Mouse (Mus musculus): ENCODE measurements around the gene B130006D01Rik. TPM values are rescaled to one million over a fixed set of nuclear protein-coding genes. Genes with fewer than 3 reads are reported as not detected.

The B130006D01Rik gene
- 0.18 and 0.31 TPM in 2 replicates for polyA plus RNA-seq (2015; fragmentation: Nextera tagmentation; extraction: Ambion mirVana)

- Histone ChIP-seq H3K4me1 (ENCODE audit: insufficient read depth) (peaks cover 13% of the 10 kb centered on the region), H3K4me2 (ENCODE audit: low read depth, low read length) (no peak within 1 kb of the TSS), H3K9me3 (ENCODE audit: low read length) (no peaks in the 10 kb centered on the region), H3K27ac (ENCODE audit: low read depth) (peak within 1 kb of the TSS; percentile 48; the same call in 1 of the 2 replicates), H3K4me3 (ENCODE audit: low read depth, low read length) (no peak within 1 kb of the TSS), H3K27me3 (ENCODE audit: insufficient read depth, low read length) (no peaks in the 10 kb centered on the region), H3K36me3 (replicated peaks; ENCODE audit: insufficient read depth, low read length) (no peaks in the 10 kb centered on the region), H3K9ac (replicated peaks) (no peak within 1 kb of the TSS)
- ATAC-seq: no peak
- DNase-seq: no peak
- 85% methylated on average over 5 of the region's 5 CpGs for WGBS (ENCODE audit: insufficient replicate concordance)
- TF ChIP-seq EP300 (IDR thresholded peaks at IDR 0.05; ENCODE audit: low read depth): no peak
- no peak for TF ChIP-seq CTCF (IDR thresholded peaks at IDR 0.05; ENCODE audit: low read depth)
These were observed at the start of gene B130006D01Rik for GRCm38 (mm10) chr11:95723287-95723686. B130006D01Rik (plus strand) TSS chr11:95723587.

- H3K4me2 ChIP-seq (ENCODE audit: low read depth, low read length): no peak overlapping the region
- H3K9me3 ChIP-seq (ENCODE audit: low read length): no peaks in the 10 kb centered on the region
- H3K9ac ChIP-seq (replicated peaks): no peak overlapping the region
- H3K27me3 ChIP-seq (ENCODE audit: insufficient read depth, low read length): no peaks in the 10 kb centered on the region
- no peak overlapping the region for H3K4me3 ChIP-seq (ENCODE audit: low read depth, low read length)
- peak; percentile 57 for DNase-seq
- 0 out of 2 replicates have a peak overlapping the region, but pooled peaks have one; percentile 23 for H3K27ac ChIP-seq (ENCODE audit: low read depth)
- peaks cover 57% of the 10 kb centered on the region for H3K36me3 ChIP-seq (replicated peaks; ENCODE audit: insufficient read depth, low read length)
- H3K4me1 ChIP-seq (ENCODE audit: insufficient read depth): peaks cover 2% of the 10 kb centered on the region; the same call in 1 of the 2 replicates
- ATAC-seq: peak; percentile 81
- peak; percentile 69 for TF ChIP-seq EP300 (IDR thresholded peaks at IDR 0.05; ENCODE audit: low read depth)
- TF ChIP-seq CTCF (IDR thresholded peaks at IDR 0.05; ENCODE audit: low read depth): no peak
- 83% methylated on average over 14 of the region's 14 CpGs for WGBS (ENCODE audit: insufficient replicate concordance)
These were observed 47.9 kb upstream of the B130006D01Rik start for GRCm38 (mm10) chr11:95675498-95675897.

GRCm38 (mm10) chr11:95676307-95676706 is 47.1 kb upstream of the B130006D01Rik start:
- DNase-seq (peak; percentile 68), ATAC-seq (no peak)
- Histone ChIP-seq H3K9ac (replicated peaks) (no peak overlapping the region), H3K27me3 (ENCODE audit: insufficient read depth, low read length) (no peaks in the 10 kb centered on the region), H3K27ac (ENCODE audit: low read depth) (0 out of 2 replicates have a peak overlapping the region, but pooled peaks have one; percentile 23), H3K36me3 (replicated peaks; ENCODE audit: insufficient read depth, low read length) (peaks cover 59% of the 10 kb centered on the region), H3K4me2 (ENCODE audit: low read depth, low read length) (no peak overlapping the region), H3K4me3 (ENCODE audit: low read depth, low read length) (no peak overlapping the region), H3K9me3 (ENCODE audit: low read length) (no peaks in the 10 kb centered on the region), H3K4me1 (ENCODE audit: insufficient read depth) (no peaks in the 10 kb centered on the region)
- TF ChIP-seq EP300 (IDR thresholded peaks at IDR 0.05; ENCODE audit: low read depth) (no peak), CTCF (IDR thresholded peaks at IDR 0.05; ENCODE audit: low read depth) (peak; percentile 66)
- WGBS (ENCODE audit: insufficient replicate concordance): 44% methylated on average over 6 of the region's 6 CpGs

- WGBS (ENCODE audit: insufficient replicate concordance): 91% methylated on average over 14 of the region's 14 CpGs
- no peak for TF ChIP-seq CTCF (IDR thresholded peaks at IDR 0.05; ENCODE audit: low read depth)
- no peak for TF ChIP-seq EP300 (IDR thresholded peaks at IDR 0.05; ENCODE audit: low read depth)
- Histone ChIP-seq H3K36me3 (replicated peaks; ENCODE audit: insufficient read depth, low read length) (peaks cover 53% of the 10 kb centered on the region), H3K27ac (ENCODE audit: low read depth) (no peak overlapping the region), H3K4me3 (ENCODE audit: low read depth, low read length) (no peak overlapping the region), H3K9ac (replicated peaks) (no peak overlapping the region), H3K4me2 (ENCODE audit: low read depth, low read length) (no peak overlapping the region), H3K27me3 (ENCODE audit: insufficient read depth, low read length) (no peaks in the 10 kb centered on the region), H3K9me3 (ENCODE audit: low read length) (no peaks in the 10 kb centered on the region), H3K4me1 (ENCODE audit: insufficient read depth) (no peaks in the 10 kb centered on the region)
- no peak for ATAC-seq
- no peak for DNase-seq
These were observed 45.3 kb upstream of the B130006D01Rik start for GRCm38 (mm10) chr11:95677925-95678701.

- WGBS (ENCODE audit: insufficient replicate concordance): 75% methylated on average over 9 of the region's 9 CpGs
- Histone ChIP-seq H3K4me2 (ENCODE audit: low read depth, low read length) (no peak overlapping the region), H3K36me3 (replicated peaks; ENCODE audit: insufficient read depth, low read length) (peaks cover 32% of the 10 kb centered on the region), H3K4me1 (ENCODE audit: insufficient read depth) (peaks cover 2% of the 10 kb centered on the region; the same call in 1 of the 2 replicates), H3K9ac (replicated peaks) (no peak overlapping the region), H3K4me3 (ENCODE audit: low read depth, low read length) (no peak overlapping the region), H3K27ac (ENCODE audit: low read depth) (peak overlapping the region; percentile 55), H3K27me3 (ENCODE audit: insufficient read depth, low read length) (no peaks in the 10 kb centered on the region), H3K9me3 (ENCODE audit: low read length) (no peaks in the 10 kb centered on the region)
- no peak for ATAC-seq
- TF ChIP-seq CTCF (IDR thresholded peaks at IDR 0.05; ENCODE audit: low read depth): no peak
- TF ChIP-seq EP300 (IDR thresholded peaks at IDR 0.05; ENCODE audit: low read depth): no peak
- DNase-seq: no peak
These were observed 41.3 kb upstream of the B130006D01Rik start for GRCm38 (mm10) chr11:95681995-95682601.

GRCm38 (mm10) chr11:95682946-95683345 is 40.4 kb upstream of the B130006D01Rik start:
- peak; percentile 92 for ATAC-seq
- H3K4me3 ChIP-seq (ENCODE audit: low read depth, low read length): no peak overlapping the region
- no peak overlapping the region for H3K4me2 ChIP-seq (ENCODE audit: low read depth, low read length)
- H3K36me3 ChIP-seq (replicated peaks; ENCODE audit: insufficient read depth, low read length): peaks cover 24% of the 10 kb centered on the region
- no peaks in the 10 kb centered on the region for H3K27me3 ChIP-seq (ENCODE audit: insufficient read depth, low read length)
- H3K9ac ChIP-seq (replicated peaks): no peak overlapping the region
- 66% methylated on average over 3 of the region's 3 CpGs for WGBS (ENCODE audit: insufficient replicate concordance)
- DNase-seq: peak; percentile 60
- TF ChIP-seq EP300 (IDR thresholded peaks at IDR 0.05; ENCODE audit: low read depth) (peak; percentile 28; the same call in 1 of the 2 replicates), CTCF (IDR thresholded peaks at IDR 0.05; ENCODE audit: low read depth) (no peak)
- no peaks in the 10 kb centered on the region for H3K9me3 ChIP-seq (ENCODE audit: low read length)
- H3K27ac ChIP-seq (ENCODE audit: low read depth): peak overlapping the region; percentile 55
- peaks cover 8% of the 10 kb centered on the region for H3K4me1 ChIP-seq (ENCODE audit: insufficient read depth)
